Mouse (Mus musculus) limb, embryonic 13.5 days (tissue): ENCODE results near the gene Cabp1. TPM values are rescaled to one million over a fixed set of nuclear protein-coding genes. Genes with fewer than 3 reads are reported as not detected.

Source experiments
- ATAC-seq: fragments of 200-750 bp; cut with Nextera tagmentation; 2 replicates; pipeline ENCODE4 v1.8.0; 2017; ENCODE audit warnings: low read depth, moderate number of reproducible peaks, moderate TSS enrichment; ENCODE audit not compliant: low FRiP score
- H3K27ac ChIP-seq: fragments of 300-500 bp; sonication (generic); 2 replicates; pipeline ENCODE4 v1.5.1; 2015; ENCODE audit warnings: inconsistent platforms, mild to moderate bottlenecking, moderate library complexity
- H3K27me3 ChIP-seq: fragments of 300-500 bp; sonication (generic); 2 replicates; pipeline ENCODE4 v1.6.1; 2015; ENCODE audit warnings: mild to moderate bottlenecking, inconsistent platforms
- H3K36me3 ChIP-seq: fragments of 300-500 bp; sonication (generic); 2 replicates; pipeline ENCODE4 v1.6.1; 2015; ENCODE audit warnings: inconsistent platforms, mild to moderate bottlenecking, moderate library complexity
- H3K4me1 ChIP-seq: fragments of 300-500 bp; sonication (generic); 2 replicates; pipeline ENCODE4 v1.6.1; 2015; ENCODE audit warnings: inconsistent platforms
- H3K4me2 ChIP-seq: fragments of 300-500 bp; sonication (generic); replicated peaks from 2 replicates; pipeline ENCODE4 v1.6.1; 2015; ENCODE audit warnings: inconsistent platforms, mild to moderate bottlenecking, moderate library complexity
- H3K4me3 ChIP-seq: fragments of 300-500 bp; sonication (generic); 2 replicates; pipeline ENCODE4 v1.5.1; 2015; ENCODE audit warnings: moderate library complexity, mild to moderate bottlenecking, inconsistent platforms
- H3K9ac ChIP-seq: fragments of 300-500 bp; sonication (generic); 2 replicates; pipeline ENCODE4 v1.6.1; 2015; ENCODE audit warnings: mild to moderate bottlenecking, inconsistent platforms
- H3K9me3 ChIP-seq: fragments of 300-500 bp; sonication (generic); 2 replicates; pipeline ENCODE4 v1.6.1; 2016; ENCODE audit warnings: inconsistent platforms
- WGBS: fragments of 180-500 bp; shearing (Covaris S2); methylation state at CpG from one replicate; pipeline ENCODE4 v1.1.7; 2015; 5-methylcytosine and 5-hydroxymethylcytosine counted together
- polyA plus RNA-seq: library from polyadenylated mRNA; unstranded; fragments of >200 nt; fragmentation: Nextera tagmentation; extraction: Ambion mirVana; gene quantifications from 2 replicates; pipeline ENCODE4 v1.2.1, GENCODE M21; 2015

Gene Cabp1
- polyA plus RNA-seq, 1 experiment from 2014 or later, result 0.75 TPM

DNA sequence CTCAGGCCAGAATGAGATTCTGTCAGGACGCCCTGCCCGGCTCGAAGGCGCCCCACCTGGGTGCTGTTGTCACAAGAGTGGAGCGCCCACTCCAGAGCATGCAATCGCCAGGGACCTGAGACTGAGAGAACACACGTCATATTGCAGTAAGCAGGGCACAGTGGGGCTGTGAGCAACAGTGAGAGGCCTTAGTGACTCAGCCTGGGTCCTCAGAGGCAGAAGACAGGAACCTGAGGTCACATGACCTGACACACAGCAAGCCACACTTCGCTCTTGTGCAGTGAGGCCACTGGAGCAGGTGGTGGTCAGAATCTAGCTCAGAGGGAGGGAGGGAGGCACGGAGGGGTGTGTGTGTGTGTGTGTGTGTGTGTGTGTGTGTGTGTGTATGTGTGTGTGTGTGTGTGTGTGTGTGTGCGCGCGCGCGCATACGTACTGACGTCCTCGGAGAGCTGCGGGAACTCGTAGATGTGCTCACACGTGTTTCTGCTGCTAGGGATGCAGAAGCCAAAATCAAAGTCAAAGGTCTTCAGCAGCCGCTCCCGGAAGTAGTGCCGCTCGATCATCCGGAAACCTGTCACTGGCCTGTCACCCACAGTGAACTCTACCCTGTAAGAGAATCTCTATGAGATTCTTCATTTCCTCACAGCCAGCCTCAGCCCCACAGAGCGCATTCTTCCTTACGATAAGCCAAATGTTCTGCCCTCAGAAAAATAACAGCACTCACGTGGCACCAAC is 67.4 kb downstream of the Cabp1 start:
- no peak overlapping the region for H3K9ac ChIP-seq
- no peaks in the 10 kb centered on the region for H3K9me3 ChIP-seq
- no peak for ATAC-seq
- no peaks in the 10 kb centered on the region for H3K27me3 ChIP-seq
- no peak overlapping the region for H3K4me3 ChIP-seq
- H3K4me1 ChIP-seq, result peaks cover 6% of the 10 kb centered on the region
- WGBS, result 93% methylated on average over 28 of the region's 28 CpGs
- no peak overlapping the region for H3K27ac ChIP-seq
- H3K4me2 ChIP-seq, result no peak overlapping the region
- peaks cover 77% of the 10 kb centered on the region for H3K36me3 ChIP-seq

- H3K9me3 ChIP-seq, result no peaks in the 10 kb centered on the region
- H3K27ac ChIP-seq, result peak overlapping the region; percentile 33; the same call in 1 of the 2 replicates
- H3K27me3 ChIP-seq, result no peaks in the 10 kb centered on the region
- 28% methylated on average over 24 of the region's 24 CpGs for WGBS
- no peak overlapping the region; the same call in 1 of the 2 replicates for H3K9ac ChIP-seq
- peak; percentile 61 for ATAC-seq
- peaks cover 6% of the 10 kb centered on the region for H3K4me1 ChIP-seq
- peaks cover 75% of the 10 kb centered on the region for H3K36me3 ChIP-seq
- no peak overlapping the region for H3K4me3 ChIP-seq
- H3K4me2 ChIP-seq, result peak overlapping the region; percentile 20
Observed at GRCm38 (mm10) chr5:115125211-115125871, 68.8 kb downstream of the Cabp1 start.

- Histone ChIP-seq H3K27ac (no peak overlapping the region), H3K9me3 (no peaks in the 10 kb centered on the region), H3K27me3 (no peaks in the 10 kb centered on the region), H3K9ac (no peak overlapping the region), H3K36me3 (peaks cover 69% of the 10 kb centered on the region), H3K4me2 (no peak overlapping the region), H3K4me1 (peaks cover 6% of the 10 kb centered on the region), H3K4me3 (no peak overlapping the region)
- no peak for ATAC-seq
- WGBS, result 92% methylated on average over 6 of the region's 6 CpGs
Observed at GRCm38 (mm10) chr5:115124690-115125089, 69.5 kb downstream of the Cabp1 start.

GRCm38 (mm10) chr5:115120978-115121377 is 73.2 kb downstream of the Cabp1 start:
- ATAC-seq, result no peak
- no peaks in the 10 kb centered on the region for H3K9me3 ChIP-seq
- 71% methylated on average over 5 of the region's 5 CpGs for WGBS
- H3K36me3 ChIP-seq, result peaks cover 52% of the 10 kb centered on the region
- H3K4me1 ChIP-seq, result peaks cover 19% of the 10 kb centered on the region
- no peak overlapping the region for H3K4me3 ChIP-seq
- H3K27me3 ChIP-seq, result no peaks in the 10 kb centered on the region
- no peak overlapping the region for H3K4me2 ChIP-seq
- H3K9ac ChIP-seq, result no peak overlapping the region
- no peak overlapping the region for H3K27ac ChIP-seq

DNA sequence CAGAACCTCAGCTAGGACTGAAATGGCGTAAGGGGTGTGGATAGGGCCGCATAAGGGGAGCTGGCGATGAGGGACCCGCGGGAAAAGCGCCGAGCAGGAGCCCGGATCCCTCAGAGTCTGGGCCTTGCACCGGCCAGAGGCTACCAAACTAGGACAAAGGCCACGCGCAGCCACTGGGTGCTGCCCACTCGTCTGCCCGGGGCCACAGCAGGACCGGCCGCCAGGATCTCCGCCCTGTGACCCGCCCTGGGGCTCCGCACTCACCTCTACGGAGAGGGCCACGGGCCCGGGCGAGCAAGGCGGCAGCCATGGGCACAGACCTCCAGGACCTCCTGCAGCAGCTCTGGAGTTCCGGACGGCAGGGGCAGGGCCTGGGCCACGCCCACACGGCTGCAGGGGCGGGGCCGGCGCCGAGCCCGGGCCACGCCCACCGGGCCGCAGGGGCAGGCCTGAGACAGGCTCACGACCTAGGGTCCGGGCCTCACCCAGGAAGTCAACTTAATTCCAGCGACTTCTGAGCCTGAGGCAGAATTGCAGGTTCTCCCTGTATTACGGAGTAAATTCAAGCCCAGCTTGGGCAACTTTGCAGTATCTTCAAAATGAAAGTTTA is 75.1 kb downstream of the Cabp1 start, which contains the start of gene Acads:
Acads (minus strand) TSS at position 386 of the 610 bp plus-strand sequence.
- Histone ChIP-seq H3K4me1 (peaks cover 13% of the 10 kb centered on the region), H3K27me3 (no peaks in the 10 kb centered on the region), H3K36me3 (peaks cover 54% of the 10 kb centered on the region), H3K9ac (peak within 1 kb of the TSS; percentile 94), H3K4me2 (peak within 1 kb of the TSS; percentile 84), H3K9me3 (no peaks in the 10 kb centered on the region), H3K4me3 (peak within 1 kb of the TSS; percentile 89), H3K27ac (peak within 1 kb of the TSS; percentile 52; the same call in 1 of the 2 replicates)
- WGBS, result 2% methylated on average over 38 of the region's 39 CpGs
- ATAC-seq, result peak; percentile 81

Other genes with a start within 250 kb of the Cabp1 start
- gene Hnf1a, start 223.3 kb downstream of the Cabp1 start, polyA plus RNA-seq, result 0.05 TPM in 1 of 2 replicates, not detected in the other
- gene Sppl3, start 183.2 kb downstream of the Cabp1 start, polyA plus RNA-seq, result 16.2 and 17.3 TPM in 2 replicates
- gene Gm10401, start 96.1 kb downstream of the Cabp1 start, polyA plus RNA-seq, result 43.3 and 44.1 TPM in 2 replicates
- gene Acads, start 75.0 kb downstream of the Cabp1 start, polyA plus RNA-seq, result 56.5 and 56.9 TPM in 2 replicates
- gene Unc119b, start 59.4 kb downstream of the Cabp1 start, polyA plus RNA-seq, result 45.5 and 47.1 TPM in 2 replicates
- 66.1 and 78.1 TPM in 2 replicates for gene Mlec, start 36.2 kb downstream of the Cabp1 start, polyA plus RNA-seq
- gene Pop5, start 41.5 kb upstream of the Cabp1 start, polyA plus RNA-seq, result 83.6 and 93.9 TPM in 2 replicates
- gene Rnf10, start 78.5 kb upstream of the Cabp1 start, polyA plus RNA-seq, result 141 and 144 TPM in 2 replicates
- 41.8 and 43.6 TPM in 2 replicates for gene Coq5, start 85.3 kb upstream of the Cabp1 start, polyA plus RNA-seq
- 1,815 and 1,838 TPM in 2 replicates for gene Dynll1, start 106.6 kb upstream of the Cabp1 start, polyA plus RNA-seq
- gene Srsf9, start 132.8 kb upstream of the Cabp1 start, polyA plus RNA-seq, result 314 and 331 TPM in 2 replicates
- gene Gatc, start 146.8 kb upstream of the Cabp1 start, polyA plus RNA-seq, result 25.7 and 28.3 TPM in 2 replicates
- gene Triap1, start 146.8 kb upstream of the Cabp1 start, polyA plus RNA-seq, result 58.8 and 62.1 TPM in 2 replicates
- gene Cox6a1, start 154.6 kb upstream of the Cabp1 start, polyA plus RNA-seq, result 677 and 710 TPM in 2 replicates
- gene Msi1, start 235.2 kb upstream of the Cabp1 start, polyA plus RNA-seq, result 18.2 and 18.4 TPM in 2 replicates